In genomic region chr3:53466481-53466880, GRCm38 (mm10) we compare ENCODE assay signal across 10 mouse cellular contexts. TPM values are rescaled to one million over a fixed set of nuclear protein-coding genes. Genes with fewer than 3 reads are reported as not detected.
DNase-seq lines count a peak whose midpoint lies in the region; ATAC-seq and TF ChIP-seq lines count a peak whose summit lies in the region.
"Had no signal": no experiment of that assay in that cellular context is flagged by ENCODE, and none has a peak within 500 bp of the region (broad histone marks: within the 10 kb centered on the region; RNA-seq: fewer than 3 reads in every experiment).

No protein-coding gene starts in this region.

- no peaks in the 10 kb centered on the region for H3K27me3 ChIP-seq in heart, embryonic 11.5 days (ENCODE audit: control insufficient read depth, insufficient read depth, low read length)
- H3K27me3 ChIP-seq in G1E (ENCODE audit: insufficient read depth, low read length): no peaks in the 10 kb centered on the region
- no peaks in the 10 kb centered on the region for H3K27me3 ChIP-seq in hindbrain, embryonic 10.5 days (ENCODE audit: insufficient read depth, poor library complexity, severe bottlenecking)
- no peaks in the 10 kb centered on the region for H3K27me3 ChIP-seq in midbrain, embryonic 11.5 days (ENCODE audit: control insufficient read depth, insufficient read depth, low read length)

- no peak for TF ChIP-seq CTCF in G1E (IDR thresholded peaks at IDR 0.05; ENCODE audit: low read depth, low read length)

- no peaks in the 10 kb centered on the region; the same call in none of the 2 replicates for H3K36me3 ChIP-seq in heart, embryonic 11.5 days (ENCODE audit: control insufficient read depth, insufficient read depth, low read length)
- H3K36me3 ChIP-seq in G1E (replicated peaks): peaks cover 53% of the 10 kb centered on the region
- peaks cover 36% of the 10 kb centered on the region for H3K36me3 ChIP-seq in hindbrain, embryonic 10.5 days
- H3K36me3 ChIP-seq in midbrain, embryonic 11.5 days (ENCODE audit: control insufficient read depth, insufficient read depth, low read length): no peaks in the 10 kb centered on the region

- H3K27ac ChIP-seq in heart, embryonic 11.5 days (ENCODE audit: low read depth, low read length): no peak overlapping the region
- no peak overlapping the region for H3K27ac ChIP-seq in hindbrain, embryonic 10.5 days
- H3K27ac ChIP-seq in midbrain, embryonic 11.5 days (ENCODE audit: low read depth, low read length): no peak overlapping the region

- no peak for ATAC-seq in heart, embryonic 11.5 days (replicated peaks; ENCODE audit: insufficient number of reproducible peaks, low FRiP score, low TSS enrichment)
- ATAC-seq in G1E (ENCODE audit: extremely low read depth, insufficient number of reproducible peaks, low FRiP score, poor library complexity, severe bottlenecking): no peak
- no peak for ATAC-seq in midbrain, embryonic 11.5 days (ENCODE audit: low FRiP score)

- H3K9ac ChIP-seq in heart, embryonic 11.5 days (ENCODE audit: low read depth, low read length): no peak overlapping the region
- no peak overlapping the region for H3K9ac ChIP-seq in midbrain, embryonic 11.5 days (ENCODE audit: low read length)

- H3K4me1 ChIP-seq in heart, embryonic 11.5 days (ENCODE audit: control insufficient read depth, insufficient read depth, low read length): peaks cover 21% of the 10 kb centered on the region
- peaks cover 24% of the 10 kb centered on the region for H3K4me1 ChIP-seq in G1E (ENCODE audit: insufficient read depth, low read depth, low read length)
- H3K4me1 ChIP-seq in hindbrain, embryonic 10.5 days (replicated peaks): peaks cover 41% of the 10 kb centered on the region
- H3K4me1 ChIP-seq in midbrain, embryonic 11.5 days (ENCODE audit: control insufficient read depth, insufficient read depth, low read length): peaks cover 14% of the 10 kb centered on the region

- H3K9me3 ChIP-seq in heart, embryonic 11.5 days (replicated peaks; ENCODE audit: control insufficient read depth, low read length): no peaks in the 10 kb centered on the region
- no peaks in the 10 kb centered on the region for H3K9me3 ChIP-seq in G1E (replicated peaks)
- no peaks in the 10 kb centered on the region for H3K9me3 ChIP-seq in hindbrain, embryonic 10.5 days
- H3K9me3 ChIP-seq in midbrain, embryonic 11.5 days (ENCODE audit: control insufficient read depth, low read length): no peaks in the 10 kb centered on the region

- WGBS in heart, embryonic 11.5 days (ENCODE audit: insufficient replicate concordance): 72% methylated on average over 9 of the region's 9 CpGs
- 75% methylated on average over 9 of the region's 9 CpGs for WGBS in hindbrain, embryonic 10.5 days
- 78% methylated on average over 9 of the region's 9 CpGs for WGBS in midbrain, embryonic 11.5 days

- H3K4me2 ChIP-seq in heart, embryonic 11.5 days: peak overlapping the region; percentile 66; the same call in 1 of the 2 replicates
- no peak overlapping the region for H3K4me2 ChIP-seq in midbrain, embryonic 11.5 days

- DNase-seq in heart, postnatal 4 days: no peak
- DNase-seq in G1E (ENCODE audit: low spot score): peak; percentile 18
- DNase-seq in hindbrain, embryonic 10.5 days (ENCODE audit: low spot score): no peak
- no peak for DNase-seq in midbrain, embryonic 11.5 days (ENCODE audit: low spot score, missing footprints)
- no peak for DNase-seq in thymus, postnatal 0 days (ENCODE audit: low spot score)
- no peak for DNase-seq in thymus, adult 18-20 months
- DNase-seq in thymus, postnatal 4 days: no peak
- DNase-seq: kidney, adult 2 months had no signal

- no peak overlapping the region for H3K4me3 ChIP-seq in heart, embryonic 11.5 days (ENCODE audit: low read depth, low read length)
- peak overlapping the region; percentile 51; the same call in 1 of the 2 replicates for H3K4me3 ChIP-seq in G1E (ENCODE audit: low read depth, low read length)
- H3K4me3 ChIP-seq in hindbrain, embryonic 10.5 days: peak overlapping the region; percentile 83
- 0 out of 2 replicates have a peak overlapping the region, but pooled peaks have one; percentile 2 for H3K4me3 ChIP-seq in midbrain, embryonic 11.5 days (ENCODE audit: low read depth, low read length)

RNA-seq across cellular contexts. Expression of gene Proser1, which starts 3.0 kb away (rescaled TPM):
- polyA plus RNA-seq in heart, embryonic 11.5 days (2014; fragmentation: Nextera tagmentation; extraction: Ambion mirVana): 12.4 and 17.6 TPM in 2 replicates
- total RNA-seq in heart, postnatal 4 days (2021): 10 to 100 TPM; 15.5 to 16.7 TPM
- total RNA-seq in G1E (2014; fragmentation: Nextera tagmentation): 48.3 and 58.6 TPM in 2 replicates
- total RNA-seq in G1E (2017): 4.2 and 5.6 TPM in 2 replicates
- polyA plus RNA-seq in G1E (2012): 46.9 and 60.8 TPM in 2 replicates
- 22.4 and 24.2 TPM in 2 replicates for polyA plus RNA-seq in hindbrain, embryonic 10.5 days (2016; fragmentation: Nextera tagmentation; extraction: Ambion mirVana)
- polyA plus RNA-seq in midbrain, embryonic 11.5 days (2014; fragmentation: Nextera tagmentation; extraction: Ambion mirVana): 20.7 and 24.1 TPM in 2 replicates
- 12.3 and 19.1 TPM in 2 replicates for polyA plus RNA-seq in thymus, postnatal 0 days (2015; fragmentation: Nextera tagmentation; extraction: Ambion mirVana)

RNA-seq across cellular contexts. Expression of gene Nhlrc3, which starts 3.3 kb away (rescaled TPM):
- 6.4 and 9.7 TPM in 2 replicates for polyA plus RNA-seq in heart, embryonic 11.5 days (2014; fragmentation: Nextera tagmentation; extraction: Ambion mirVana)
- 1 to 10 TPM; 9.7 TPM for total RNA-seq in heart, postnatal 4 days (2021)
- 20.9 and 21.6 TPM in 2 replicates for total RNA-seq in G1E (2014; fragmentation: Nextera tagmentation)
- 19.3 and 20.6 TPM in 2 replicates for total RNA-seq in G1E (2017)
- 3.1 and 3.4 TPM in 2 replicates for polyA plus RNA-seq in G1E (2012)
- polyA plus RNA-seq in hindbrain, embryonic 10.5 days (2016; fragmentation: Nextera tagmentation; extraction: Ambion mirVana): 9.3 and 9.9 TPM in 2 replicates
- polyA plus RNA-seq in midbrain, embryonic 11.5 days (2014; fragmentation: Nextera tagmentation; extraction: Ambion mirVana): 8.7 and 9.7 TPM in 2 replicates
- 6.3 and 6.7 TPM in 2 replicates for polyA plus RNA-seq in thymus, postnatal 0 days (2015; fragmentation: Nextera tagmentation; extraction: Ambion mirVana)

RNA-seq across cellular contexts. Expression of gene Stoml3, which starts 22.0 kb away (rescaled TPM):
- 0.13 and 0.17 TPM in 2 replicates for polyA plus RNA-seq in heart, embryonic 11.5 days (2014; fragmentation: Nextera tagmentation; extraction: Ambion mirVana)
- total RNA-seq in heart, postnatal 4 days (2021): not detected
- total RNA-seq in G1E (2014; fragmentation: Nextera tagmentation) (not detected in 2 replicates), G1E (2017) (0.44 TPM in 1 of 2 replicates, not detected in the other)
- polyA plus RNA-seq in G1E (2012): not detected in 2 replicates
- 0.09 TPM in 1 of 2 replicates, not detected in the other for polyA plus RNA-seq in hindbrain, embryonic 10.5 days (2016; fragmentation: Nextera tagmentation; extraction: Ambion mirVana)
- polyA plus RNA-seq in midbrain, embryonic 11.5 days (2014; fragmentation: Nextera tagmentation; extraction: Ambion mirVana): not detected in 2 replicates
- not detected in 2 replicates for polyA plus RNA-seq in thymus, postnatal 0 days (2015; fragmentation: Nextera tagmentation; extraction: Ambion mirVana)
- polyA plus RNA-seq: testis, adult 2 months had no signal
